Mouse (Mus musculus): ENCODE data around the gene Asb4. TPM values are rescaled to one million over a fixed set of nuclear protein-coding genes. Genes with fewer than 3 reads are reported as not detected.

Asb4 gene
- total and polyA plus RNA-seq, 3 experiments = 0.04 to 0.11 (median 0.07) TPM

DNA sequence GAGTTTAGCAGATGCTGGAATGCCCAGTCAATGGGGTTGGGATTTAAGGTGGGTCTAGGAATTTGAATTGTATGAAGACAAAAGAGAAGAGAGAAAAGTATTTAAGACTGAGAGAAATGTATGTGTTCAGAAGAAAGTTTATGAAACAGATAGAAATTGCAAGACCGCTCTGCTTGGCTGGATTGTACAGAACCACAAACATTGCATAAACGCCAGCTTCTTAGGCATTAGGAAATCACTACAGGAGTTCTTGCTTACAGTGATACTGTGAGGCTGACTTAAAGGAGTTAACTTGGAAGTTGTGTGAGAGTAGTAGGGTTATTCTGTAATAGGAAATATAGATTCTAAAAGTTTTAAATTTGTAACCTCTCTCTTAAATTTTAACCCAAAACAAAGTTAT lies 89.5 kb downstream of the Asb4 start:
- Histone ChIP-seq H3K36me3 (replicated peaks in 1 of 2; ENCODE audit: control insufficient read depth in 1 of 2, insufficient read depth in 1 of 2, low read length in 1 of 2) (no peaks in the 10 kb centered on the region), H3K27me3 (replicated peaks) (no peaks in the 10 kb centered on the region), H3K9me3 (replicated peaks; ENCODE audit: low read length) (no peaks in the 10 kb centered on the region), H3K4me2 (ENCODE audit: insufficient read depth, low read depth, poor library complexity, severe bottlenecking) (no peak overlapping the region), H3K9ac (ENCODE audit: insufficient read depth, low read depth) (no peak overlapping the region), H3K4me1 (ENCODE audit: control insufficient read depth in 1 of 2, insufficient read depth in 2 of 2) (no peaks in the 10 kb centered on the region), H3K79me2 (replicated peaks; ENCODE audit: control insufficient read depth, extremely low read depth, insufficient read depth, poor library complexity, severe bottlenecking) (no peaks in the 10 kb centered on the region), H3K4me3 (replicated peaks in 1 of 3; ENCODE audit: low read depth in 2 of 3, low read length in 2 of 3, poor library complexity in 1 of 3) (no peak overlapping the region), H3K27ac (ENCODE audit: insufficient read depth, low read depth) (no peak overlapping the region)
- dilution Hi-C loops (cut with MboI; ENCODE audit: extremely low pct_ligation_motif_present, extremely low pct_unique_long_range_greater_than_20kb, low sequenced_read_pairs) = no loop called here
- in situ Hi-C loops (cut with MboI; ENCODE audit: low pct_ligation_motif_present, low pct_unique_long_range_greater_than_20kb, low sequenced_read_pairs) = no loop called here
- TF ChIP-seq SIN3A (IDR thresholded peaks at IDR 0.05; ENCODE audit: low read length) (no peak), SMC3 (IDR thresholded peaks at IDR 0.05; ENCODE audit: low read depth, low read length) (no peak), IRF4 (IDR thresholded peaks at IDR 0.05; ENCODE audit: low read depth, low read length) (no peak), MYC (IDR thresholded peaks at IDR 0.05; ENCODE audit: low read depth, low read length) (no peak), POLR2A (IDR thresholded peaks at IDR 0.05; ENCODE audit: low read depth, low read length) (no peak), HCFC1 (IDR thresholded peaks at IDR 0.05; ENCODE audit: low read depth, low read length) (no peak), EP300 (IDR thresholded peaks at IDR 0.05; ENCODE audit: low read length) (no peak), MEF2A (IDR thresholded peaks at IDR 0.05; ENCODE audit: borderline replicate concordance, low read depth, low read length) (no peak), JUN (IDR thresholded peaks at IDR 0.05; ENCODE audit: insufficient read depth, low read depth, low read length) (no peak), KAT2A (IDR thresholded peaks at IDR 0.05; ENCODE audit: insufficient replicate concordance, low read length) (no peak), CTCF (conservative IDR thresholded peaks at IDR 0.05 in 1 of 2, IDR thresholded peaks at IDR 0.05 in 1 of 2; ENCODE audit: low read depth in 2 of 2, low read length in 2 of 2) (no peak), USF1 (IDR thresholded peaks at IDR 0.05; ENCODE audit: low read depth, low read length) (no peak), BHLHE40 (IDR thresholded peaks at IDR 0.05; ENCODE audit: low read depth, low read length) (no peak), UBTF (IDR thresholded peaks at IDR 0.05; ENCODE audit: low read depth, low read length) (no peak), RAD21 (IDR thresholded peaks at IDR 0.05; ENCODE audit: low read depth, low read length) (no peak), ZKSCAN1 (IDR thresholded peaks at IDR 0.05; ENCODE audit: borderline replicate concordance, low read depth, low read length) (no peak)
- DNase-seq (ENCODE audit: extremely low read depth) = no peak

DNA sequence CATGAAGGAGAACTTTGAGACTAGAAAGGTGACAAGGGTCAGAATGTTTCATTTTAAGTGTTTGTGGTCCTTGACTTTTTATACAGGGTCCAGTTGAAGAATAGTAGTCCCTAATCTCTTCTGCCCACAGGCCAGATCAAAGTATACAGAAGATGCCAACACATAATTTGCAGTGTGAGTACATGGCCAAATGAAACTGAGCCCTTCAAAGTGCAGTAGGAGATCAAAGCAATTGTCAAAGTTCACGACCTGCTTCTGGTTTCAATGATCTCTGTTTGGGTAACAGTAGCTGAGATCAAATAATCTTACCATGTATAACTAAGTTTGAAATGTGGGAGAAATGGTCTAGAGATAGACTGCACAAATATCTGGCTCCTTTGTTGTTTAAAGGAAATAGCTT lies 90.8 kb downstream of the Asb4 start:
- H3K79me2 ChIP-seq (replicated peaks; ENCODE audit: control insufficient read depth, extremely low read depth, insufficient read depth, poor library complexity, severe bottlenecking) = no peaks in the 10 kb centered on the region
- H3K27me3 ChIP-seq (replicated peaks) = no peaks in the 10 kb centered on the region
- in situ Hi-C loops (cut with MboI; ENCODE audit: low pct_ligation_motif_present, low pct_unique_long_range_greater_than_20kb, low sequenced_read_pairs) = no loop called here
- no peaks in the 10 kb centered on the region for H3K4me1 ChIP-seq (ENCODE audit: control insufficient read depth in 1 of 2, insufficient read depth in 2 of 2)
- H3K9ac ChIP-seq (ENCODE audit: insufficient read depth, low read depth) = no peak overlapping the region
- no peak for DNase-seq (ENCODE audit: extremely low read depth)
- TF ChIP-seq ZMIZ1 (IDR thresholded peaks at IDR 0.05; ENCODE audit: low read depth, low read length) (no peak), CTCF (conservative IDR thresholded peaks at IDR 0.05 in 1 of 2, IDR thresholded peaks at IDR 0.05 in 1 of 2; ENCODE audit: low read depth in 2 of 2, low read length in 2 of 2) (no peak), CHD2 (IDR thresholded peaks at IDR 0.05; ENCODE audit: low read length) (no peak), MAZ (IDR thresholded peaks at IDR 0.05; ENCODE audit: low read depth, low read length) (no peak), POLR2AphosphoS2 (IDR thresholded peaks at IDR 0.05; ENCODE audit: low read depth, low read length) (no peak), ETS1 (conservative IDR thresholded peaks at IDR 0.05; ENCODE audit: low read depth, low read length) (no peak)
- H3K27ac ChIP-seq (ENCODE audit: insufficient read depth, low read depth) = no peak overlapping the region
- dilution Hi-C loops (cut with MboI; ENCODE audit: extremely low pct_ligation_motif_present, extremely low pct_unique_long_range_greater_than_20kb, low sequenced_read_pairs) = no loop called here
- H3K36me3 ChIP-seq (replicated peaks in 1 of 2; ENCODE audit: control insufficient read depth in 1 of 2, insufficient read depth in 1 of 2, low read length in 1 of 2) = no peaks in the 10 kb centered on the region
- no peaks in the 10 kb centered on the region for H3K9me3 ChIP-seq (replicated peaks; ENCODE audit: low read length)
- H3K4me2 ChIP-seq (ENCODE audit: insufficient read depth, low read depth, poor library complexity, severe bottlenecking) = no peak overlapping the region
- no peak overlapping the region for H3K4me3 ChIP-seq (replicated peaks in 1 of 3; ENCODE audit: low read depth in 2 of 3, low read length in 2 of 3, poor library complexity in 1 of 3)

All from CH12.LX (cell line).